Mouse (Mus musculus) midbrain, embryonic 11.5 days (tissue): Measurements from ENCODE around the gene Incenp. TPM values are rescaled to one million over a fixed set of nuclear protein-coding genes. Genes with fewer than 3 reads are reported as not detected.

Experiments used
- ATAC-seq: fragments of 200-750 bp; cut with Nextera tagmentation; 2 replicates; pipeline ENCODE4 v1.8.0; 2017; ENCODE audit warnings: moderate TSS enrichment, moderate library complexity; ENCODE audit not compliant: low FRiP score
- DNase-seq: peaks from one replicate; pipeline ENCODE4 v3.0.0; 2015; ENCODE audit warnings: low spot score; ENCODE audit errors: missing footprints
- H3K27ac ChIP-seq: fragments of 300-500 bp; sonication (generic); 2 replicates; pipeline ENCODE4 v1.5.1; 2014; ENCODE audit warnings: low read depth, low read length
- H3K27me3 ChIP-seq: fragments of 300-500 bp; sonication (generic); 2 replicates; pipeline ENCODE4 v1.6.1; 2014; ENCODE audit warnings: mild to moderate bottlenecking, low read length, moderate library complexity, mixed read lengths; ENCODE audit not compliant: control insufficient read depth, insufficient read depth
- H3K36me3 ChIP-seq: fragments of 300-500 bp; sonication (generic); 2 replicates; pipeline ENCODE4 v1.6.1; 2014; ENCODE audit warnings: mild to moderate bottlenecking, low read length, moderate library complexity, mixed read lengths; ENCODE audit not compliant: control insufficient read depth, insufficient read depth
- H3K4me1 ChIP-seq: fragments of 300-500 bp; sonication (generic); 2 replicates; pipeline ENCODE4 v1.6.1; 2014; ENCODE audit warnings: low read length; ENCODE audit not compliant: control insufficient read depth, insufficient read depth
- H3K4me2 ChIP-seq: fragments of 300-500 bp; sonication (generic); 2 replicates; pipeline ENCODE4 v1.6.1; 2014; ENCODE audit warnings: mild to moderate bottlenecking, moderate library complexity
- H3K4me3 ChIP-seq: fragments of 300-500 bp; sonication (generic); 2 replicates; pipeline ENCODE4 v1.5.1; 2014; ENCODE audit warnings: low read depth, low read length
- H3K9ac ChIP-seq: fragments of 300-500 bp; sonication (generic); 2 replicates; pipeline ENCODE4 v1.6.1; 2014; ENCODE audit warnings: low read length
- H3K9me3 ChIP-seq: fragments of 300-500 bp; sonication (generic); 2 replicates; pipeline ENCODE4 v1.6.1; 2016; ENCODE audit warnings: low read length; ENCODE audit not compliant: control insufficient read depth
- WGBS: fragments of 180-500 bp; shearing (Covaris S2); extraction: QIAGEN DNeasy Blood & Tissue Kit; methylation state at CpG from one replicate; pipeline ENCODE4 v1.1.7; 2014; 5-methylcytosine and 5-hydroxymethylcytosine counted together
- polyA plus RNA-seq: library from polyadenylated mRNA; unstranded; fragments of >200 nt; fragmentation: Nextera tagmentation; extraction: Ambion mirVana; gene quantifications from 2 replicates; pipeline ENCODE4 v1.2.1, GENCODE M21; 2014

Gene Incenp
- polyA plus RNA-seq, 1 experiment from 2014 or later: 106 TPM

DNA sequence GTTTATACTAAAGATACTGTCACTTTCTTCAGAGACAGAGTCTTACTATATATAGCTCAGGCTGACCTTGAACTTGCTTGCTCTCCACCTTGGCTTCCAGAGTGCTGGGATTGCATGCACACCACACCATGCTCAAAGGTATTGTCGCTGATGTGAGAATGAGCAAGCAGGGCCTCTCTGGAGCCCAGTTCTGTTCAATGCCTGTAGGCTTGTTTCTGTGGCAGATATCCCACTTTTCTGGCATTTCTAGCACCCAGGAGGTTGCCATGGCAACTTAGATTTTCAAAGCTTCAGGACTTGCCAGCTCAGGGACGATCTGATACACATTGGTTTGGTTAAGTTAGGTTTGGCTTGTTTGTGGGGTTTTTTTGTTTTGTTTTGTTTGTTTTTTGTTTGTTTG lies 22.9 kb upstream of the Incenp start:
- 21% methylated on average over 2 of the region's 2 CpGs for WGBS
- no peak for ATAC-seq

DNA sequence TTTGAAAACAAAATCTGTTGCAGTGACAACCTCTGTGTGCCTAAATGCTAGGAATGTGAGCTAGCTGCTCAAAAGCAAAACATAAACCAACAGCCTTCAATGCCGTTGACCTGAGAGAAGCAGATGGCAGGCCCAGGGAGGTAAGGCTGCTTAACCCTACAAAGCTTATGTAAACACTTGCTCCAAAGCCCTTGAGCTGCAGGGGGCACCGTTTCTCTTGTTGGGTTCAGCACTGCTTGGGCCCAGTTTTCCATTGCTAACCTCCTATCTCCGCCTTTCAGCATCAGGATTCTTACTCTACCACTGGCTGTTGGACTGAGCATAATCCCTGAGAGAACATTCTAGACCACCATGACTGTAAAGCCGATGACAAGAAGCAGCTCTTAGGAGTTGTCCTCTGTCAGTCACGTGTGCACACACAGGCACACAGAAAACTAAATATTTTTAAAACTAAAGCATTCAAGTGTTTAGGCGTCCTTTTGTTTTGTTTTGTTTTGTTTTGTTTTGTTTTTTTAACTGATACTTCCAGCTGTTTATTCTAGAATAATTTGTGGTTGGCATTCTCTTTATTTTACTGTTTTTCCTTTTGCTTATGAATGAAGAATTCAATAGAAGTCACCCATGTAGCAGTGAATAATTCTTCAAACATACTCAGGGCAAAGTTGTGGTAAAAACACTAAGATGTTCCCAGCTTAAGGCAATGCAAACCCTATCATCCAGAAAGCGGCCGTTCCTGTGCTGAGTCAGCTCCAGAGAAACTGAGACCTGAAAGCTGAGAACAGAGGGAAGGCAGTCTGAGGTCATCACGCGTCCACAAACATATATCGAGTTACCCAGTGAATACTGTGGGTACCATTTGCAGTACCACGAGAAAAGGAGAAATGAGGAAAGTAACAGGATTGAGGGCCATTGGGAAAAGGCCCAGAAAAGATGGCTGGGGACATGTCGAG lies 21.8 kb upstream of the Incenp start:
- Histone ChIP-seq H3K4me2 (no peak overlapping the region), H3K27me3 (no peaks in the 10 kb centered on the region), H3K4me3 (no peak overlapping the region), H3K27ac (no peak overlapping the region), H3K36me3 (no peaks in the 10 kb centered on the region), H3K9ac (no peak overlapping the region), H3K9me3 (no peaks in the 10 kb centered on the region), H3K4me1 (peaks cover 7% of the 10 kb centered on the region; the same call in 1 of the 2 replicates)
- peak; percentile 86 for DNase-seq
- 57% methylated on average over 13 of the region's 13 CpGs for WGBS
- no peak for ATAC-seq

More for the DNA sequence above, 22.9 kb upstream of the Incenp start:
- H3K9me3 ChIP-seq: no peaks in the 10 kb centered on the region
- H3K27ac ChIP-seq: no peak overlapping the region
- H3K4me3 ChIP-seq: no peak overlapping the region
- peaks cover 7% of the 10 kb centered on the region; the same call in 1 of the 2 replicates for H3K4me1 ChIP-seq
- no peak for DNase-seq
- H3K36me3 ChIP-seq: no peaks in the 10 kb centered on the region
- H3K4me2 ChIP-seq: no peak overlapping the region
- H3K27me3 ChIP-seq: no peaks in the 10 kb centered on the region
- no peak overlapping the region for H3K9ac ChIP-seq

DNA sequence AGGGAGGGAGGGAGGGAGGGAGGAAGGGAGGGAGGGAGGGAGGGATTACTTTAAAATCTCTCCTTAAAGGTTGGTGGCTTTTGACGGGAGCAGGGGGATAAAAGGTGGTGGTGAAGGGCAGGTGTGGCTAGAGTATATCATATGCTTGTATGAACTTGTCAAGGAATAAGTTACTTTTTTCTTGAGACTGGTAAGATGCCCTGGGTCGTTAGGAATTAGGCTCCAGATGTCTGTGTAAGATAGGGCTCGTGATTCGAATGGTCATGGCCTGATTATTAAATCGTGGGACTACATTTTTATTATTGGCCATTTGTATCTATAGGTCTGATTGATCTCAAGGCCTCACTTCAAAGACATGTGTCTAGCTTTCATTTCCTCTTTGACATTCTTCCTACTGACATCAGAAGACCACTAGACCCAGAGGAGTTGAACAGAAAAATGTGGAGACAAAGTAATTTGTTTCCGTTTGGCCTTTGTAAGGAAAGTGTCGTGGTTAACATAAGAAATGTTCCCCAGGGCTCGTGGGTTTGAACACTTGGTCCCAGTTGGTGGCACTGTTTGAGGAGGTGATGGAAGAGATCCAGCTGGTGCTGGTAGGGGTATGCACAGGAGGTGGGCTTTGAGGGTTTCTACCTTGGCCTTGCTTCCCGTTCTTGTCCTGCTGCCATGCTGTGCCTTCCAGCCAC lies 19.0 kb upstream of the Incenp start:
- H3K4me2 ChIP-seq: no peak overlapping the region
- DNase-seq: no peak
- no peaks in the 10 kb centered on the region for H3K27me3 ChIP-seq
- H3K4me3 ChIP-seq: no peak overlapping the region
- no peak for ATAC-seq
- peaks cover 7% of the 10 kb centered on the region; the same call in 1 of the 2 replicates for H3K4me1 ChIP-seq
- H3K27ac ChIP-seq: no peak overlapping the region
- H3K36me3 ChIP-seq: no peaks in the 10 kb centered on the region
- no peak overlapping the region for H3K9ac ChIP-seq
- no peaks in the 10 kb centered on the region for H3K9me3 ChIP-seq
- 64% methylated on average over 9 of the region's 9 CpGs for whole genome bisulfite sequencing

DNA sequence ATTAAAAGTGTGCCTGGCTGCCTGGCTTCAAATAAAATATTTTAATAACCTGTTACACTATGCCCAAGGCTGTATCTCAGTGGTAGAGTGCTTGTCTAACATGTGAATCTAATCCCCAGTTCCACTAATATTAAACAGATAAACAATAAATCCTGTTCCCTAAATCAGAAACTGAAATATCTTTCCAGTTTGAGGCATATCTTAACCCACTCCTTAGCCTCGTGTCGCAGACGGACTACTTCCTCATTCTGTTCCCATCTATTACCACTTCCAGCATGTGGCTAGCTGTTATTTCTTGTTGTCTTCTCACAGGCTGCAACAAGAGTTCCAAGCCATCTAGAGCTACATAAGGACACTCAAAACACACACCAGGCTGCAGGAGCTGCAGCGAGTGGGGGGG lies 18.4 kb upstream of the Incenp start:
- Histone ChIP-seq H3K9ac (no peak overlapping the region), H3K27ac (no peak overlapping the region), H3K27me3 (no peaks in the 10 kb centered on the region), H3K4me2 (no peak overlapping the region), H3K4me3 (no peak overlapping the region), H3K9me3 (no peaks in the 10 kb centered on the region), H3K4me1 (peaks cover 7% of the 10 kb centered on the region; the same call in 1 of the 2 replicates), H3K36me3 (no peaks in the 10 kb centered on the region)
- ATAC-seq (no peak), DNase-seq (no peak)
- 82% methylated on average over 3 of the region's 4 CpGs for WGBS

DNA sequence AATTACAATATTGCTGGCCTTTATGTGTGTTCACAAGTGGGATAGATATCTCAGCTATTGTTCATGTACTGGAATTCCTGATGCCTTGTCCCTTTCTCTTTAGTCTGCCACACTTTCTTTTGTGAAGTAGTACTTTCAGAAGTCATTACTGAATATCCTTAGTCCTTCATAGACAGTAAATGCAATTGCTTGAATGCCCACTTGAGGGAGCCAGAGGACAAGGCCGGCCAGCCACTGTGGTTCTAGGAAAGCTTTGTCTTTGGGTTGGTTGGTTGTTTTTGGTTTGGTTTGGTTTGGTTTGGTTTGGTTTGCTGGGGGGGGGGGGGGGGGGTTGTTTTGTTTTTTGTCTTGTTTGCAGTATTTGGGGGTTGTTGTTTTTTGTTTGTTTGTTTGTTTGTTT lies 16.6 kb upstream of the Incenp start:
- Histone ChIP-seq H3K9me3 (no peaks in the 10 kb centered on the region), H3K9ac (no peak overlapping the region), H3K27me3 (no peaks in the 10 kb centered on the region), H3K36me3 (no peaks in the 10 kb centered on the region), H3K4me1 (no peaks in the 10 kb centered on the region; the same call in 1 of the 2 replicates), H3K4me3 (no peak overlapping the region), H3K27ac (no peak overlapping the region), H3K4me2 (no peak overlapping the region)
- DNase-seq (peak; percentile 99), ATAC-seq (peak; percentile 61; the same call in 1 of the 2 replicates)
- 0% methylated on average over 1 of the region's 1 CpGs for WGBS

DNA sequence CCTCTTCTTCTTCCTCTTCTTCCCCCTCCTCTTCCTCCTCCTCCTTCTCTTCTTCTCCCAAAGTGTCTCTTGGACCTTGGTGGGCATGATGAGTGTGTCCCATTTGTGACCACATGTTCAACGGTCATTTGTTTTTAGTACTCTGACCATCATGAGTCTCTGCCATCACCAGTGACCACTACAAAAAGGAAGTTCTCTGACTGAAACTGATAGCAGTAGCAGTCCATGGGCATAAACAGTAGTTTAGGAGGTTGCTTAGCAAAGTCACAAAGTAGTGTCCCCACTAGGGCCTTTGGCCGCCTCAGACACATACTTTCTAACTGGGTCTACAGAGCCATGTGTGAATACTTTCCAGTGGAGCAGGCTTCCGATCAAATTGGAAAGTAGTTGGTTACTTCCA lies 15.0 kb upstream of the Incenp start:
- 89% methylated on average over 3 of the region's 3 CpGs for WGBS
- H3K9me3 ChIP-seq: no peaks in the 10 kb centered on the region
- ATAC-seq: no peak
- no peaks in the 10 kb centered on the region for H3K27me3 ChIP-seq
- H3K36me3 ChIP-seq: no peaks in the 10 kb centered on the region
- H3K4me3 ChIP-seq: no peak overlapping the region
- DNase-seq: no peak
- H3K4me2 ChIP-seq: no peak overlapping the region
- H3K9ac ChIP-seq: no peak overlapping the region
- H3K4me1 ChIP-seq: no peaks in the 10 kb centered on the region
- H3K27ac ChIP-seq: no peak overlapping the region

DNA sequence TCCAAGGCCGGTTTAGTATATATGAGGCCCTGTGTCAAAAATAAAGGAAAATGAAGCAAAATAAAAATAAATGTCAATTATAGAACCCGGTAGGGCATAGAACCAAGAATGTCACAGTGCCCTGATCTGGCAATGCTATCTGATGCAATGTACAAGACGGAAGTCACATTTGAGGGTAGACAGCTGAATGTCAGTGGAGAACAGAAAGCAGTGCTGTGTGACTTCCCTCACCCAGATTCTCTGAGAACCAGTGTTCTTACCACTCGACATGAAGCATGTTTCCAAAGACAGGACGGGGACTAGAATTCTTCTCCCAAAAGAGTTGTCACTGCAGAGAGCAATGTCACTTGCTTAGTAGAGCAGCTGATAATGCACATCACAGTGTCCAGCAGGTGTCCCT lies 14.4 kb upstream of the Incenp start:
- Histone ChIP-seq H3K9ac (no peak overlapping the region), H3K4me3 (no peak overlapping the region), H3K9me3 (no peaks in the 10 kb centered on the region), H3K27me3 (no peaks in the 10 kb centered on the region), H3K4me1 (no peaks in the 10 kb centered on the region), H3K27ac (no peak overlapping the region), H3K36me3 (no peaks in the 10 kb centered on the region), H3K4me2 (no peak overlapping the region)
- 88% methylated on average over 5 of the region's 5 CpGs for WGBS
- no peak for ATAC-seq
- no peak for DNase-seq

DNA sequence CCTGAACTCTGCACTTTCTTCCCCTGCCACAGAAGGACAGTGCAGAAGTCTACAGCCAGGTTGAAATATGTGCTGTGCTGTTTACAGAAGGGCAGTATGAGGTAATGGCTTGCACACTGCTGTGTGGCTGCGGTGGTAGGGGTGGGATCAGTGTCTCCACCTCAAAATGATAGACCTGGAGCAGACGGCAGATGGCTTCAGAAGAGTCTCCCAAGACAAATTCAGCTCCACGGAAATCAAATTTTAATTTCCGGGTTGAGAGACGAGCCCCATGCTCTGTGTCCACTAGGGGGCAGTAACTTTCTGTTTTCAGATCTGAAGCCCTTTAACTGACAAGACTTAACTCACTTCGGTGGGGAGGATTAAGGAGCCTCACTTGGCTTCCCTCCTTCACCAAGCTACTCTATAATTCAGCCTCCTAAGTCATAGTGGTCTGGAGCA lies 12.0 kb upstream of the Incenp start:
- Histone ChIP-seq H3K36me3 (no peaks in the 10 kb centered on the region), H3K4me1 (no peaks in the 10 kb centered on the region), H3K4me3 (no peak overlapping the region), H3K27ac (no peak overlapping the region), H3K9ac (no peak overlapping the region), H3K27me3 (no peaks in the 10 kb centered on the region), H3K9me3 (no peaks in the 10 kb centered on the region), H3K4me2 (no peak overlapping the region)
- DNase-seq (peak; percentile 90), ATAC-seq (peak; percentile 57)
- WGBS: 16% methylated on average over 6 of the region's 6 CpGs

DNA sequence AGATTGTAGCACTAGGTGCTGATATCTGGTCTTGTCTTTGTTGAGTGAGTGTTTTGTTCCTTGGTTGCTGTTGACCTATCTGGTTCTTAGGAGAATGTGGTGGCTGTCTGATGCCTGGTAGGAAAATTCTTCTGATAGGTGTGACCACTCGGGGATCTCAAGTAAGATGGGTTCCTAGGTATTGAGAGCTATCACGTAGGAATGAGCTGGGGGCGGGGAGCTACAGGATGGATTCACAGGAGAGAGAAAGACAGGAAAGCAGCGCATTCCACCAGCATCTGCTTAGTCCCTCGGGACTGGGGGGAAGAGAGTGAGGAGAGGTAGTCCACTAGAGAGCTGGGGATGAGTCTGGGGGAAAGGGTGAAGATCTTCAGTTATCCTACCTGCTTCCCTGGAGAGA lies 10.0 kb upstream of the Incenp start:
- Histone ChIP-seq H3K4me3 (no peak overlapping the region), H3K4me2 (no peak overlapping the region), H3K36me3 (no peaks in the 10 kb centered on the region), H3K9ac (no peak overlapping the region), H3K27ac (no peak overlapping the region), H3K9me3 (no peaks in the 10 kb centered on the region), H3K4me1 (no peaks in the 10 kb centered on the region), H3K27me3 (no peaks in the 10 kb centered on the region)
- DNase-seq: no peak
- no peak for ATAC-seq
- WGBS: 88% methylated on average over 5 of the region's 5 CpGs
